Mouse (Mus musculus) embryonic facial prominence, embryonic 10.5 days (tissue): Measurements from ENCODE around the gene Fgfr2. TPM values are rescaled to one million over a fixed set of nuclear protein-coding genes. Genes with fewer than 3 reads are reported as not detected.

Source experiments
- DNase-seq: peaks from one replicate; pipeline ENCODE4 v3.0.0-alpha.2; 2017; ENCODE audit warnings: low spot score
- H3K27ac ChIP-seq: fragments of 300-500 bp; sonication (generic); replicated peaks from 2 replicates; pipeline ENCODE4 v1.5.1; 2016; ENCODE audit warnings: mild to moderate bottlenecking
- H3K27me3 ChIP-seq: fragments of 300-500 bp; sonication (generic); replicated peaks from 2 replicates; pipeline ENCODE4 v1.6.1; 2016; ENCODE audit warnings: low read depth, mild to moderate bottlenecking; ENCODE audit not compliant: poor library complexity, severe bottlenecking
- H3K36me3 ChIP-seq: fragments of 300-500 bp; sonication (generic); replicated peaks from 2 replicates; pipeline ENCODE4 v1.6.1; 2016; ENCODE audit warnings: mild to moderate bottlenecking, moderate library complexity
- H3K4me1 ChIP-seq: fragments of 300-500 bp; sonication (generic); 2 replicates; pipeline ENCODE4 v1.6.1; 2016
- H3K4me3 ChIP-seq: fragments of 300-500 bp; sonication (generic); 2 replicates; pipeline ENCODE4 v1.5.1; 2016; ENCODE audit warnings: mild to moderate bottlenecking, moderate library complexity
- H3K9me3 ChIP-seq: fragments of 300-500 bp; sonication (generic); 2 replicates; pipeline ENCODE4 v1.6.1; 2016; ENCODE audit warnings: mild to moderate bottlenecking
- WGBS: fragments of 180-500 bp; shearing (Covaris S2); methylation state at CpG from one replicate; pipeline ENCODE4 v1.1.7; 2016; 5-methylcytosine and 5-hydroxymethylcytosine counted together
- polyA plus RNA-seq: library from polyadenylated mRNA; unstranded; fragments of >200 nt; fragmentation: Nextera tagmentation; extraction: Ambion mirVana; gene quantifications from 2 replicates; pipeline ENCODE4 v1.2.1, GENCODE M21; 2016

The Fgfr2 gene
- polyA plus RNA-seq, 1 experiment from 2014 or later: 74.3 TPM

GRCm38 (mm10) chr7:131648276-131648675, 1474.9 kb downstream of the Fgfr2 start:
- no peaks in the 10 kb centered on the region for H3K36me3 ChIP-seq
- no peak overlapping the region for H3K27ac ChIP-seq
- DNase-seq: no peak
- H3K4me1 ChIP-seq: peaks cover 62% of the 10 kb centered on the region
- no peaks in the 10 kb centered on the region for H3K9me3 ChIP-seq
- no peak overlapping the region for H3K4me3 ChIP-seq
- H3K27me3 ChIP-seq: peaks cover 70% of the 10 kb centered on the region
- WGBS: 26% methylated on average over 7 of the region's 7 CpGs

GRCm38 (mm10) chr7:131647583-131647982, 1475.6 kb downstream of the Fgfr2 start:
- Histone ChIP-seq H3K27ac (no peak overlapping the region), H3K27me3 (peaks cover 70% of the 10 kb centered on the region), H3K36me3 (no peaks in the 10 kb centered on the region), H3K9me3 (no peaks in the 10 kb centered on the region), H3K4me1 (peaks cover 67% of the 10 kb centered on the region), H3K4me3 (no peak overlapping the region)
- 55% methylated on average over 3 of the region's 3 CpGs for WGBS
- DNase-seq: no peak

- no peak for DNase-seq
- Histone ChIP-seq H3K36me3 (no peaks in the 10 kb centered on the region), H3K4me1 (peaks cover 52% of the 10 kb centered on the region), H3K27ac (no peak overlapping the region), H3K27me3 (peaks cover 88% of the 10 kb centered on the region), H3K4me3 (peak overlapping the region; percentile 42), H3K9me3 (no peaks in the 10 kb centered on the region)
- 1% methylated on average over 13 of the region's 13 CpGs for WGBS
Measured at GRCm38 (mm10) chr7:131644586-131644985, 1478.6 kb downstream of the Fgfr2 start.

- Histone ChIP-seq H3K36me3 (no peaks in the 10 kb centered on the region), H3K27ac (no peak overlapping the region), H3K27me3 (peaks cover 86% of the 10 kb centered on the region), H3K9me3 (no peaks in the 10 kb centered on the region), H3K4me1 (peaks cover 47% of the 10 kb centered on the region), H3K4me3 (peak overlapping the region; percentile 42)
- WGBS: under 1% methylated on average over 16 of the region's 16 CpGs
- peak; percentile 42 for DNase-seq
Measured at GRCm38 (mm10) chr7:131644051-131644450, 1479.1 kb downstream of the Fgfr2 start.

GRCm38 (mm10) chr7:131643341-131643840, 1479.8 kb downstream of the Fgfr2 start:
- WGBS: 18% methylated on average over 13 of the region's 13 CpGs
- Histone ChIP-seq H3K36me3 (no peaks in the 10 kb centered on the region), H3K9me3 (no peaks in the 10 kb centered on the region), H3K27me3 (peaks cover 83% of the 10 kb centered on the region), H3K4me1 (peaks cover 41% of the 10 kb centered on the region), H3K27ac (no peak overlapping the region), H3K4me3 (peak overlapping the region; percentile 42; the same call in 1 of the 2 replicates)
- no peak for DNase-seq

- no peak overlapping the region for H3K27ac ChIP-seq
- 0 out of 2 replicates have a peak, but pooled peaks cover 5% of the 10 kb centered on the region for H3K4me1 ChIP-seq
- H3K36me3 ChIP-seq: no peaks in the 10 kb centered on the region
- no peak overlapping the region for H3K4me3 ChIP-seq
- 90% methylated on average over 8 of the region's 8 CpGs for WGBS
- no peaks in the 10 kb centered on the region for H3K9me3 ChIP-seq
- peaks cover 13% of the 10 kb centered on the region; the same call in 1 of the 2 replicates for H3K27me3 ChIP-seq
- no peak for DNase-seq
Measured at GRCm38 (mm10) chr7:131629562-131629961, 1493.6 kb downstream of the Fgfr2 start.

GRCm38 (mm10) chr7:131628846-131629391, 1494.2 kb downstream of the Fgfr2 start:
- 88% methylated on average over 13 of the region's 13 CpGs for WGBS
- no peak for DNase-seq
- Histone ChIP-seq H3K27ac (no peak overlapping the region), H3K36me3 (no peaks in the 10 kb centered on the region), H3K9me3 (no peaks in the 10 kb centered on the region), H3K27me3 (peaks cover 13% of the 10 kb centered on the region; the same call in 1 of the 2 replicates), H3K4me1 (0 out of 2 replicates have a peak, but pooled peaks cover 5% of the 10 kb centered on the region), H3K4me3 (no peak overlapping the region)

- DNase-seq: no peak
- Histone ChIP-seq H3K4me1 (0 out of 2 replicates have a peak, but pooled peaks cover 5% of the 10 kb centered on the region), H3K27ac (no peak overlapping the region), H3K4me3 (no peak overlapping the region), H3K27me3 (peaks cover 19% of the 10 kb centered on the region), H3K36me3 (no peaks in the 10 kb centered on the region), H3K9me3 (no peaks in the 10 kb centered on the region)
- 89% methylated on average over 17 of the region's 17 CpGs for WGBS
Measured at GRCm38 (mm10) chr7:131628356-131628755, 1494.8 kb downstream of the Fgfr2 start.

- Histone ChIP-seq H3K4me1 (peaks cover 4% of the 10 kb centered on the region; the same call in 1 of the 2 replicates), H3K27ac (no peak overlapping the region), H3K27me3 (peaks cover 9% of the 10 kb centered on the region; the same call in 1 of the 2 replicates), H3K36me3 (no peaks in the 10 kb centered on the region), H3K4me3 (no peak overlapping the region), H3K9me3 (no peaks in the 10 kb centered on the region)
- WGBS: 33% methylated on average over 7 of the region's 7 CpGs
- peak; percentile 71 for DNase-seq
Measured at GRCm38 (mm10) chr7:131609677-131610076, 1513.5 kb downstream of the Fgfr2 start.

- Histone ChIP-seq H3K9me3 (no peaks in the 10 kb centered on the region), H3K36me3 (no peaks in the 10 kb centered on the region), H3K4me3 (no peak overlapping the region), H3K27me3 (peaks cover 23% of the 10 kb centered on the region), H3K4me1 (peaks cover 9% of the 10 kb centered on the region), H3K27ac (no peak overlapping the region)
- no peak for DNase-seq
- 89% methylated on average over 6 of the region's 6 CpGs for WGBS
Measured at GRCm38 (mm10) chr7:131608049-131608448, 1515.1 kb downstream of the Fgfr2 start.

- no peak for DNase-seq
- Histone ChIP-seq H3K4me1 (peaks cover 21% of the 10 kb centered on the region), H3K36me3 (no peaks in the 10 kb centered on the region), H3K27ac (no peak overlapping the region), H3K27me3 (peaks cover 43% of the 10 kb centered on the region), H3K4me3 (no peak overlapping the region), H3K9me3 (no peaks in the 10 kb centered on the region)
- WGBS: 74% methylated on average over 4 of the region's 4 CpGs
Measured at GRCm38 (mm10) chr7:131605481-131605880, 1517.7 kb downstream of the Fgfr2 start.

- no peak for DNase-seq
- Histone ChIP-seq H3K36me3 (no peaks in the 10 kb centered on the region), H3K27ac (no peak overlapping the region), H3K27me3 (peaks cover 48% of the 10 kb centered on the region), H3K4me3 (no peak overlapping the region), H3K4me1 (peaks cover 22% of the 10 kb centered on the region), H3K9me3 (no peaks in the 10 kb centered on the region)
- 93% methylated on average over 10 of the region's 10 CpGs for WGBS
Measured at GRCm38 (mm10) chr7:131604946-131605345, 1518.2 kb downstream of the Fgfr2 start.

GRCm38 (mm10) chr7:131603186-131603585, 1520.0 kb downstream of the Fgfr2 start:
- Histone ChIP-seq H3K9me3 (no peaks in the 10 kb centered on the region), H3K27ac (peak overlapping the region; percentile 67), H3K27me3 (peaks cover 62% of the 10 kb centered on the region), H3K4me3 (peak overlapping the region; percentile 25), H3K4me1 (peaks cover 29% of the 10 kb centered on the region), H3K36me3 (no peaks in the 10 kb centered on the region)
- WGBS: 6% methylated on average over 10 of the region's 11 CpGs
- DNase-seq: peak; percentile 42
